Mouse (Mus musculus): ENCODE results near the gene Ly6g5c.

The Ly6g5c gene

GRCm38 (mm10) chr17:35108097-35108496, at the start of gene Ly6g5c:
Ly6g5c (plus strand) TSS chr17:35108279.
- in situ Hi-C loops (cut with MboI; ENCODE audit: low sequenced_read_pairs): no loop called here

GRCm38 (mm10) chr17:35058316-35058715, 49.8 kb upstream of the Ly6g5c start:
- in situ Hi-C loops (cut with MboI; ENCODE audit: low sequenced_read_pairs): no loop called here

GRCm38 (mm10) chr17:35058911-35059892, 48.9 kb upstream of the Ly6g5c start, which contains the start of gene Ddah2:
Ddah2 (plus strand) TSS chr17:35059035.
- in situ Hi-C loops (cut with MboI; ENCODE audit: low sequenced_read_pairs): no loop called here

- in situ Hi-C loops (cut with MboI; ENCODE audit: low sequenced_read_pairs): no loop called here
Observed at GRCm38 (mm10) chr17:35060071-35060470, 48.0 kb upstream of the Ly6g5c start.

GRCm38 (mm10) chr17:35060737-35061297, 47.3 kb upstream of the Ly6g5c start:
- in situ Hi-C loops (cut with MboI; ENCODE audit: low sequenced_read_pairs): no loop called here

GRCm38 (mm10) chr17:35061299-35061698, 46.8 kb upstream of the Ly6g5c start:
- in situ Hi-C loops (cut with MboI; ENCODE audit: low sequenced_read_pairs): no loop called here

- in situ Hi-C loops (cut with MboI; ENCODE audit: low sequenced_read_pairs): no loop called here
Observed at GRCm38 (mm10) chr17:35063466-35063865, 44.6 kb upstream of the Ly6g5c start.

GRCm38 (mm10) chr17:35064378-35064877, 43.7 kb upstream of the Ly6g5c start:
- in situ Hi-C loops (cut with MboI; ENCODE audit: low sequenced_read_pairs): no loop called here

- in situ Hi-C loops (cut with MboI; ENCODE audit: low sequenced_read_pairs): no loop called here
Observed at GRCm38 (mm10) chr17:35064951-35065947, 42.8 kb upstream of the Ly6g5c start, which contains the start of gene Ly6g6c. Ly6g6c (plus strand) TSS chr17:35065388.

GRCm38 (mm10) chr17:35066084-35066483, 42.0 kb upstream of the Ly6g5c start, which contains the start of gene Mpig6b:
Mpig6b (minus strand) TSS chr17:35066184.
- in situ Hi-C loops (cut with MboI; ENCODE audit: low sequenced_read_pairs): no loop called here

- in situ Hi-C loops (cut with MboI; ENCODE audit: low sequenced_read_pairs): no loop called here
Observed at GRCm38 (mm10) chr17:35068213-35068914, 39.7 kb upstream of the Ly6g5c start.

- in situ Hi-C loops (cut with MboI; ENCODE audit: low sequenced_read_pairs): no loop called here
Observed at GRCm38 (mm10) chr17:35070556-35071229, 37.4 kb upstream of the Ly6g5c start.

- in situ Hi-C loops (cut with MboI; ENCODE audit: low sequenced_read_pairs): no loop called here
Observed at GRCm38 (mm10) chr17:35071454-35071853, 36.6 kb upstream of the Ly6g5c start.

GRCm38 (mm10) chr17:35074097-35074496, 34.0 kb upstream of the Ly6g5c start:
- in situ Hi-C loops (cut with MboI; ENCODE audit: low sequenced_read_pairs): no loop called here

GRCm38 (mm10) chr17:35076507-35077176, 31.4 kb upstream of the Ly6g5c start, which contains the start of gene Ly6g6e:
Ly6g6e (plus strand) TSS chr17:35076902.
- in situ Hi-C loops (cut with MboI; ENCODE audit: low sequenced_read_pairs): no loop called here

- in situ Hi-C loops (cut with MboI; ENCODE audit: low sequenced_read_pairs): no loop called here
Observed at GRCm38 (mm10) chr17:35077285-35077684, 30.8 kb upstream of the Ly6g5c start.

- in situ Hi-C loops (cut with MboI; ENCODE audit: low sequenced_read_pairs): no loop called here
Observed at GRCm38 (mm10) chr17:35077786-35078233, 30.3 kb upstream of the Ly6g5c start, which contains the start of gene Ly6g6d. Ly6g6d (minus strand) TSS chr17:35078065.

- in situ Hi-C loops (cut with MboI; ENCODE audit: low sequenced_read_pairs): no loop called here
Observed at GRCm38 (mm10) chr17:35079778-35080177, 28.3 kb upstream of the Ly6g5c start.

Data from CH12F3 (cell line).